Mouse (Mus musculus) thymus, postnatal 4 days (tissue): Measurements from ENCODE around the gene Pdf.

Experiments
- DNase-seq: peaks from one replicate; pipeline ENCODE4 v3.0.0; 2021

Gene Pdf

GRCm38 (mm10) chr8:107048061-107048941 lies at the start of gene Pdf:
TSS of gene Pdf (minus strand) at chr8:107048614.
- peak; percentile 86 for DNase-seq

GRCm38 (mm10) chr8:107096366-107097036 lies 48.1 kb upstream of the Pdf start, which contains the start of gene Terf2:
TSS of gene Terf2 (minus strand) at chr8:107096547.
- peak; percentile 91 for DNase-seq

- DNase-seq = no peak
These were observed 47.4 kb upstream of the Pdf start for GRCm38 (mm10) chr8:107095717-107096365.

DNA sequence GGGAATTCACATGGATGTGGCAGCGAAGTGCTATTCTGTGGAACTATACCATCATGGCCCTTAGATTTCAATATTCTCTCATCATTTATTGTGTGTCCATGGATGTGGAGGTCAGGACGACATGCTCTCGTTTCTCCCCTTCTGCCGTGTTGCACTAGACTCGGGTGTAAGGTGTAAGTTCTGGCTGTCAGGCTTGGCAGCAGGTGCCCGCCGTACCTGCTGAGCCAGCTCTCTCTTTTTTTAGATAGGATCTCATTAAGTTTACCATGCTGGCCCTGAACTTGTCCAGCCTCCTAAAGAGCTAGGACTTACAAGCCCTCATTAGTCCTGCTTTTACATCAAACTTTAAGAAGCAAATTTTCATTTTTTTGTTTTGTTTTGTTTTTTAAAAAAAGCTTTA lies 42.1 kb upstream of the Pdf start:
- no peak for DNase-seq

DNA sequence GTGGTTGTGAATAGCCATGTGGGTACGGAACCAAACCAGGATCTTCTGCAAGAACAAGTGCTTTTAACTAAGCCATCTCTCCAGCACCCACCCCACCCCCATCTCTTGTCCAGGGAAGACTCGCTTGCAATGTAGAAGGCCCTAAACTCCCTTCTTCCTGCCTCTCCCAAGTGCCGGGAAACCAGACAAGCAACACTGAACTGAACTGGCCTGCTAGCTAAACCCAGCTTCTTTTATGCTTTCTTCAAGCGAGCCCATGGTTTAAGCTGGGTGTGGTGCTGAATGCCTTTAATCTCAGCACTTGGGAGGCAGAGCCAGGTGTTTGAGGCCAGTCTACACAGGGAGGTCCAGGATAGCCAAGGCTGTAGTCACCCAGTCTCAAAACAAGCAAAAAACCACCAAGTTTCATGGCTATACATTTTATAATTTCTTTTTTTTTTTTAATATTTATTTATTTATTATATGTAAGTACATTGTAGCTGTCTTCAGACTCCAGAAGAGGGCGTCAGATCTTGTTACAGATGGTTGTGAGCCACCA lies 40.2 kb upstream of the Pdf start:
- no peak for DNase-seq

DNA sequence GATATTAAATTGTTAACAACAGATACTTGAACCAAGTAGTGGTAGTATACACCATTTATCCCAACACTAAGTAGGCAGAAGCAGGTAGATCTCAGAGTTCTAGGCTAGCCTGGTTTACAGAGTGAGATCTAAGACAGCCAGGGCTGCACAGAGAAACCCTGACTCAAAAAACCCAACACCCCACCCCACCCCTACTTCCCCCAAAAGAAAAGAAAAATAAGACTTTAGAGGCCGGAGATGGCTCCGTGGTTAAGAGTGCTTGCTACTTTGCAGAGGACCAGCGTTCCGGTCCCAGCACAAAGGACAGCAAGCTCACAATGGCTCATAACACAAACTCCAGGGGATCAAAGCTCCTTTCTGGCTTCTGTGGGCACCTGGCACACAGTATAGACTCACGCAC lies 37.6 kb upstream of the Pdf start:
- no peak for DNase-seq

- peak; percentile 68 for DNase-seq
These were observed 36.9 kb upstream of the Pdf start for GRCm38 (mm10) chr8:107085358-107085757.

DNA sequence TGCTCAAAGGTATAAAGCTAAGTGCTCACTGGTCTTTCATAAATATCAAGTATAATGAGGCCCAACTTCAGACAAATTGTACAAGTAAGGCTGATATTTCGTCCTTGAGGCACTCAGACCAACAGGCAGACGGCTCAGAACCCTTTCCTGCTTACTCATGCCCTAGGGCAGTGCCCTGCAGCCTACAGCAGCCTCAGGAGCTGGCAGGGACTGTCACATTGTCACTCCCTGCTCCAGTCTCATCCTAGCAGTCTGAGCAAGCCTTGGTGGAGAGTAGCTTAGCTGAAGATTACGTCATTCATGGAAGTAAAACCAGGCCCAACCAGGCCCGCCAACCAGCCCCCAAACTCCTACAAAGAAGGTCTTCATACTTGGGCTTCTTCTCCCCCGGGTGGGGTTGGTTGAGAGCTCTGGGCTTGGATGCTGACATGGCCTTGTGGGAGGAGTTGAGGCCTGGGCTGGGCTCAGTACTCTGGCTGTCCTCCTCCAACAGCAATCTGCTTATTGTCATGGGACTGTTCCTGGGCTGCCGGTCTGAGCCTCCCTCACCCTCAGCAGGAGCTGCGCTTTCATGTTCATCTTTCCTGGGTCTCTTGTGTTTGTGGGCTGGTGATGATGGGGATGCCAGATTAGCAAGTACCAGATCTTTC lies 27.9 kb upstream of the Pdf start:
- DNase-seq = no peak

DNA sequence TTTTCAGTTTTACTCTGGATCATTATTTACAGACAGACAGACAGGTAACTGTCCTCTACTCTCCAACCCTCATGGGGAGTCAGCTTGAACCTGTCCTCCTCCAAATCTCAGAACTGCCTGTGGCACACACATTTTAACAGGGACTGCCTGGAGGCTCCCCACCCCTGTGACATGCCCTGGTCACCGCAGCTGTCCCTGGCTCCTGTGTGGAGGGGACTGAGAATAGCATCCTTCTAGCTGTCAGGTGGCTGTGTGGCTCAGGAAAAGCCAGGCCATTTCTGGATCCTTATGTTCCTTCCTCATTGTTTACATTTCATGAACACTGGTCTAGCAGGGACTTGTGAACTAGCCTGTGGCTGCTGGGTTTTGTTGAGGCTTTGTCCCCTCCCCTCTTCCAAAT lies 25.7 kb upstream of the Pdf start:
- DNase-seq = no peak

- DNase-seq = no peak
These were observed 25.3 kb upstream of the Pdf start for GRCm38 (mm10) chr8:107073706-107074105.

DNA sequence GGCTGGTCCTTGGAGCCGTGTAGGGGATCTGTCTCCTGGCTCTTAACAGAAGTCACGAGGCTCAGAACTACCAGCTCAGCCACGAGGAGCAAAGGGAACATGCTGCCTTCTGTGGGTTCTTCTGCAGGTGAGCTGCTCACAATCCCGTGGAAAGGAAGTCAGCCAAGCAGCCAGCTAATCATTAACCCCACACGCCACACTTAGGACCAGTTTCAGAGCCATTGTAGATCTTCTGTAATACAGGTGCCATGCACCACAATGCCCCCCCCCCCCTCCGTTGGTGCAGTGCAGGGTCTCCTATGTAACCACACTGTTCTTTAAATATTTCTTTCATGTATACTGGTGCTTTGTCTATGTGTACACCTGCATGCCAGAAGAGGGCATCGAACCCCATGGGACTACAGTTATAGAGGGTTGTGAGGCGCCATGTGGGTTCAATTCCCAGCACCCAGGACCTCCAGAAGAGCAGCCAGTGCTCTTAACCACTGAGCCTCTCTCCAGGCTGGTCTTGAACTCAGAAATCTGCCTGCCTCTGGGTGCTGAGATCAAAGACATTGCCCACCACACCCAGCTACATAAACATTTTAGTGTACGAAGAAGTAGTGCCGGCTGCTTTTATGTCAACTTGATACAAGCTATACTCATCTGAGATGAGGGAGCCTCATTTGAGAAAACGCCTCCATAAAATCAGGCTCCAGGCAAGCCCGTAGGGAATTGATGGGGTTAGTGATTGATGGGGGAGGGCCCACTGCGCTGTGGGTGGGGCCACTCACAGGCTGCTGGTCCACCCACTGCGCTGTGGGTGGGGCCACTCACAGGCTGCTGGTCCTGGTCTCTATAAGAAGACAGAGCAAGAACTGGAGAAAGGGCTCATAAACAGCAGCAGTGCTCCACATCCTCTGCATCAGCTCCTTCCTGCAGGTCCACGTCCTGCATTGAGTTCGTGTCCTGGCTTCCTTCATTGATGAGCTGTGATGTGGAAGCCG lies 17.4 kb upstream of the Pdf start, which contains the start of gene Tmed6:
Gene Tmed6 (minus strand): TSS at position 134 of the 986 bp plus-strand sequence.
- DNase-seq = no peak

DNA sequence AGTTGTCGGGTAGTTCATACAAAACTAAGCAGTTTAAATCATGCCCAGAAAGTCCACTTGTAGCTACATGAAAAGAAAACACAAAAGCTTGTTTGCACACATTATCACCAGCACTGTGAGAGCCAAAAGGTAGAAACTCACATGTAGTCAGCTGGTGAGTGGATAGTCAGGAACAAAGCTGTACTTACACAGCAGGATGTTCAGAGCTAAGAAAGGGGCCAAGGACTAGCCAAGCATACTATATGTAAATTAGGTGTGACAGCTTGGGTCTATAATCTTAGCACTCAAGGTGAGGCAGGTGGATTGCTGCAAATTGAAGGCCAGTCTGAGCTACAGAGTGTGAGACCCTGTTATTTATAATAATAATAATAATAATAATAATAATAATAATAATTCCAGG lies 14.2 kb upstream of the Pdf start:
- DNase-seq = no peak

GRCm38 (mm10) chr8:107056973-107057369 lies 8.6 kb upstream of the Pdf start:
- DNase-seq = no peak

GRCm38 (mm10) chr8:107056076-107056972 lies 7.9 kb upstream of the Pdf start, which contains the start of the genes Cog8 and Nip7:
TSS of gene Cog8 (minus strand) at chr8:107056689.
TSS of gene Nip7 (plus strand) at chr8:107056877.
- peak; percentile 91 for DNase-seq

- DNase-seq = no peak
These were observed 3.6 kb upstream of the Pdf start for GRCm38 (mm10) chr8:107052046-107052445.

GRCm38 (mm10) chr8:107049480-107049879 lies 1.1 kb upstream of the Pdf start:
- DNase-seq = no peak

- DNase-seq = no peak
These were observed 1.4 kb downstream of the Pdf start for GRCm38 (mm10) chr8:107046976-107047375.

DNA sequence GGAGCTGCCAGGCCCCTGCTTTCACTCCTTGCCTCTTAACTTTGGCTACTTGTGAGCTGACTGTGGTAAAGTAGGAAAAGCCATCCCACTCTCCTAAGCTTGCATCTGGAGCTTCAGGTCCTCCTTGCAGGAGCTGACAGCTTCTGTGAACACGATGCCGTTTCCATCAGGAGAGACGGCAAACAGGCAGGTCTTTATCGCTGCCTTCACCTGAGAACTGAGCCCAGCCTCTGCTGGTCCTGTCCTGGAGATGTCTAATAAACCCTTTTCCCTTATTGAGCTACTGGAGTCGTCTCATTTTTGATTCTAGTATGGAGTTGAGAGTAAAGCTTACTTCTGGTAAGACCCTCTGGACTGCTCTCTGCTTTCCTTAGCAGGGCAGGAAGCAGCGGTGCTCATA lies 2.9 kb downstream of the Pdf start:
- DNase-seq = no peak

DNA sequence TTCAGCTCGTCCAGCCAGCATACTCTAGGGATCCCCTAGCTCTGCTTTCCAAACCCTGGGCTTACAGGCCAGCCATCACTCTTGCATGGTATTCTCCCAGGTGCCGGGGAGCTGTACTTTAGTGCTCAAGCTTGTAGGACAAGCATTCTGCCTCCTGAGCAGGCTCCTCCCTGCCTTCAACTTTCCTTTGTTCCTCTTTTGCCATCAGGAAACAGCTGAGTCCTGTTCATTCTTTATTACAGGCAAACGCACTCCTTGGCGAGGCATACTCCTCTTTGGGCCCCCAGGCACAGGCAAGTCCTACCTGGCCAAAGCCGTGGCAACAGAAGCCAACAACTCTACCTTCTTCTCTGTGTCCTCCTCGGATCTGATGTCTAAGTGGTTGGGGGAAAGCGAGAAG lies 7.8 kb downstream of the Pdf start:
- DNase-seq = no peak

- no peak for DNase-seq
These were observed 11.8 kb downstream of the Pdf start for GRCm38 (mm10) chr8:107036626-107037025.
